Mouse (Mus musculus) fat pad, adult 2 months (tissue): ENCODE measurements around the gene Poln.

Experiments
- DNase-seq: peaks from one replicate; pipeline ENCODE4 v3.0.0-alpha.2; 2011; ENCODE audit warnings: low read depth, low spot score; ENCODE audit errors: extremely low read depth

Gene Poln

DNA sequence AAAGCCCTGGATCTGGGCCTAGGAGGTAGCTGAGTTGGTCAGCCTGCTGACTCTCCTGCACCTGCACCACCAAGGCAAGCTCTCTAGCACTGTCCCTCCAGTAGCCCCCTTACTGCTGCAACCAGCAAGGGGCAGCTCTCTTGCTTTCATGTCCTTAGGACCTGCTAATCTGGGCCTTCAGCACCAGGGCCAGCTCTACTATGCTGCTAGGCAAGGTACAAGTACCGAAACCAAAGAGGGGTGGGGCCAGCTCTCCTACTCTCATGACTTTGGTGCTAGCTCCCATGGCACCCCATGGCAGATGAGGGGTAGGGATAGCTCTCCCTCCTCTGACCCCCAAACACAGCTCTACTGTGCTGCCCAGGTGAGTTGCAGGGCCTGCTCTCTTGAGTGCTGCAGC is 45.1 kb downstream of the Poln start:
- DNase-seq: no peak

GRCm38 (mm10) chr5:34119121-34119856 is 50.0 kb downstream of the Poln start:
- DNase-seq: peak; percentile 1

- no peak for DNase-seq
These were observed 63.6 kb downstream of the Poln start for GRCm38 (mm10) chr5:34105681-34106080.

DNA sequence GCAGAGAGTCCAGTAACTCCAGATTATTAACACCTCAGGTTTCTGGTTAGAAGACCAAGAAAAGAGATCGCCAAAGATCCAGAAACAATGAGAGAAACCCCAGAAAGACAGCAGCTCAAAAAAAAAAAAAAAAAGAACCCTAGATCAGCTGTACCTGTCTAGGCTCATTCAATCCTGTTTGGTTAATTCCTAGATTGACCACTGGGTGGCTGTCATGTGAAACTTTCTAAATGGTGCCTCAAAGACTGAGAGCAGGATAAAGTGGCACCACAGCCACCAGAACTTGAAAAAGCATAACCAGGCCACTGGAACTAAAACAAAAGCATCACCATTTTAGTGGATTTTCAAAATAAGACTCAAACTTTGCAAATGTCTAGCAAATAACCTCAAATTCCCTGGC is 71.9 kb downstream of the Poln start:
- no peak for DNase-seq

DNA sequence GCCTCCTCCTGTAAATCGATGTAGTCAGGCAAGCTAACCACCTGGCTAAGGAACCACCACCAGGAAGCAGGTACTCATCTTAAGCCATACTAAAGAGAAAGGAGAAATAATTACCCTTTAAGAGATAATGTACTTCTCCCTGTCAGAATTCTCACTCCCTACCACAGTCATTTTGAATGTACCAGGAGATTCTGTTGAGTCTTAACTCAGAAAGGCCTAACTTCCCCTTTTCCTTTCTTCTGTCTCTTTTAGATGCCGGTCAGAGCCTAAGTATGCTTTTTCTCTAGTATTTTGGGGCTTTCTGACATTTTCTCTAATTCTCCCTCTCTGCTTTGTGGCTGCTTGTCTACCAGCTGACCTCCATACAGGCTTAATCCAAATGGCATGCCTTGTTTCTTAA is 76.2 kb downstream of the Poln start:
- no peak for DNase-seq

GRCm38 (mm10) chr5:34032520-34032919 is 136.7 kb downstream of the Poln start:
- no peak for DNase-seq

GRCm38 (mm10) chr5:34031022-34031421 is 138.2 kb downstream of the Poln start:
- DNase-seq: no peak

DNA sequence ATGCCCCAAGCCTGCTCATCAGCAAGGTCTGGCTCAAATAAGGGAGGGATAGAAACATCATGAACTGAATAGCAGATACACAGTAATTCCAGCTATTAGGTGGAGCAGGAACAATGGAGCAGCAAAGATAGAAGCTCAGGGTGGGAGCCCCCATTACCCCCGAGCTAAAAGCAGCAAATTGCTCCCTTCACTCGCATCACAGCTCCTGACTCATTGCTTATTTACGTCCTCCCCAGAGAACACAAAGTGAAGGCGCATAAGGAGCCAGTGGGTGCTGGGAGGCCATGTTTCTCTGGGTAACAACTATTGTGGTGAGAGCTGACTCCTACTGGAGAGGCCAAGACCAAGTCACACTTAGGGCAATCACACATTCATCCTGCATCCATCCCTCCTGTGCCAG is 139.1 kb downstream of the Poln start:
- no peak for DNase-seq

DNA sequence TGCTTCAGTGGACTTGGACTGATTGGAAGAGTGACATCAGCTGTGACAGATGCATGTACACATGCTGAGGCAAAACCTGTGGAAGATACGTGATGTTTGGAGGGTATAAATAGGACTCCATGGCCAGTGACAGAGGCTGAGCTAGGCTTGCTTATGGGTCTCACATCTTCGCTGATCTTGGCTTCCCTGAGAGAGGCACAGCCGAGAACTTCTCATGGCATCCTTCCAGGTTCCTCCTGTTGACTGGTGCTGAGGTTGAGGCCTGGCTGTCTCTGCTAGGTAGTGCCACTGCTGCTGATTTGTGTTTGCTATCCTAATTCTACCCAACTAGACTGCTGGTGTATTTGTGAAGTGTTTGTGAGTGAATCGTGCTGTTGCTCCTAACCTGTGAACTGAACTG is 150.3 kb downstream of the Poln start:
- no peak for DNase-seq

- no peak for DNase-seq
These were observed 154.6 kb downstream of the Poln start for GRCm38 (mm10) chr5:34014652-34015051.

GRCm38 (mm10) chr5:34007392-34007941 is 161.8 kb downstream of the Poln start:
- no peak for DNase-seq

GRCm38 (mm10) chr5:34006832-34007231 is 162.4 kb downstream of the Poln start:
- no peak for DNase-seq

DNA sequence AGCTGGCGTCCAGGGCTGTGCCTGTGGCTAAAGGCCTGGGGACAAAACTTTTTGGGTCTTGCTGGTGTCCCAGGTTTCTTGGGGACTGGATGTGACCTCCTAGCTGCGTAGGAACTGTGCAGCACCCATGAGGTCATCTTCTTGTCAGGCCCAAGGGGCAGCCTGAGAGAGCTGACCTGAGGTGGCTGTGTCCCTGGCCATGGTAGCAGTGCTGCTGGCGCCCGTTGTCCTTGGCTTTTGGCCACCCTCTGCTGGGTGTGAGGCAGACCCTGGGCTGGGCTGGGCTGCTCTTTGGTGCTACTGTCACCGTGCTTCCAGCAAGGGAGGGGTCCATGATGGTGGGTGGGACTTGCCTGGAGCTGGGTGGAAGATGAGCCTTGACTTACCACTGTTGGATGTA is 164.6 kb downstream of the Poln start:
- DNase-seq: no peak

- DNase-seq: no peak
These were observed 166.6 kb downstream of the Poln start for GRCm38 (mm10) chr5:34002636-34003035.

- DNase-seq: no peak
These were observed 167.8 kb downstream of the Poln start for GRCm38 (mm10) chr5:34001401-34001800.

GRCm38 (mm10) chr5:34000809-34001208 is 168.4 kb downstream of the Poln start:
- no peak for DNase-seq

- DNase-seq: peak; percentile 66
These were observed 169.7 kb downstream of the Poln start for GRCm38 (mm10) chr5:33999466-34000090.

- no peak for DNase-seq
These were observed 170.8 kb downstream of the Poln start for GRCm38 (mm10) chr5:33998505-33998877.

DNA sequence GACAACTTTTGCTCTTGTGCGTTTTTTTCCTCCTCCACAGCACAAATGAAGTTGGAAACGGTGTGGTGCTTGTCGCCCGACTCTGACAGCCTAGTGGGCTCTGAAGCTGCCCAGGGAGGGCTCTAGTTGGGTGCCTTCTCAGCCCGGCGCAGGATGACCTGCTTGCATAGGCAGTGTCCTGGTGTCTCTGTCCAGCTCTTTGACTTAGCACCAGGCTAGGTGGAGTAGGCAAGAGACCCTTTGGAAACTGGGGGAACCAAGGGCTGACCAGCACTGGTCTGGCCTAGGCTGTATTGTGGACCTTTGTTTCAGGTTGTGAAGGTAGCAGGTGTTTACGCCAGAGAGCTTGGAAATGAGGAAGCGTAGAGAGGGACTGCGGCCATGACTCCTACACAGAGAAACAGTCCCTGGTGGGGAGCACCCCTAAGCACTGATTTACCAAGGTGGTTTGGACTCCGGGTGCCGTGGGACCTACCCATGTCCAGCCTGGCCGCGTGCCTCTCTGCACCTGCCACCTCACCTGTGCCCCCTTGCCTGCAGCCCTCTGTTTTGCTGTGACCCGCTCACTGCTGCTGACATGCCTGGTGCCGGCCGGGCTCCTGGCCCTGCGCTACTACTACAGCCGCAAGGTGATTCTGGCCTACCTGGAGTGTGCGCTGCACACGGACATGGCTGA is 171.3 kb downstream of the Poln start:
- DNase-seq: no peak

DNA sequence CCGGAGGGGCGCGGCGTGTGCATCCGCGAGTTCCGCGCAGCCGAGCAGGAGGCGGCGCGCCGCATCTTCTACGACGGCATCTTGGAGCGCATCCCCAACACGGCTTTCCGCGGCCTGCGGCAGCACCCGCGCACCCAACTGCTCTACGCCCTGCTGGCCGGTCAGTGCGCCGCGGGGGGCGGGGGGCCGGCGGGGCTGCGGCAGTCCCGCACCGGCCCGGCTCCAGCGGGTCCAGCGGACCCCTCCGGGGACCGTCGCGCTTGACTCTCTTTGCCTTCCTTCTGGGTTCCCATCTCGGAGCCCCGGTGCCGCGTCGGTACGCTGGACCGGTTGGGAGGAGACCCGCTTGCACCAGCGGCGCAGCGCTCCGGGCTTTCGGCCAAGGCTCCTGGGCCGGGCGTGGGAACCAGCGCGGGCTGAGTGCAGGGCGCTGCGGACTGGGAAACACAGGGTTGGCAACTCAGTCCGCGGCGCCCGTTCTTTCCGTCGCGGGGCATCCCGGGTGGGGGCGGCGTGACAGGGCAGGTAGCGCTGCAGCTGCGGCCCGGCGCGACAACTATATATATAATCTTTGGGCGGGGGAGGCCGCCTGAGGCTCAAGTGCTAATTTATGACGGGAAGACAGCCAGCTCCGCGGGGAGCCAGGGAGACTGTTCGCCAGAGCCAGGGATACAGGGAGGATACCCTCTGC is 172.1 kb downstream of the Poln start:
- DNase-seq: no peak

- no peak for DNase-seq
These were observed 172.6 kb downstream of the Poln start for GRCm38 (mm10) chr5:33996694-33997045.
